Comparison of ENCODE assay signal across 11 mouse cellular contexts in genomic region chr5:31326850-31327249, GRCm38 (mm10). TPM values are rescaled to one million over a fixed set of nuclear protein-coding genes. Genes with fewer than 3 reads are reported as not detected.
DNase-seq lines count a peak whose midpoint lies in the region; ATAC-seq and TF ChIP-seq lines count a peak whose summit lies in the region.
"Had no signal": no experiment of that assay in that cellular context is flagged by ENCODE, and none has a peak within 500 bp of the region (broad histone marks: within the 10 kb centered on the region; RNA-seq: fewer than 3 reads in every experiment).

No protein-coding gene starts in this region.

- no peaks in the 10 kb centered on the region for H3K9me3 ChIP-seq in kidney, embryonic 16.5 days (ENCODE audit: low read length)
- H3K9me3 ChIP-seq in E14TG2a.4 (ENCODE audit: low read length) = no peaks in the 10 kb centered on the region
- no peaks in the 10 kb centered on the region for H3K9me3 ChIP-seq in midbrain, postnatal 0 days (ENCODE audit: low read length)
- H3K9me3 ChIP-seq: limb, embryonic 15.5 days; neural tube, embryonic 13.5 days had no signal

- no peak overlapping the region for H3K9ac ChIP-seq in kidney, embryonic 16.5 days (replicated peaks; ENCODE audit: low read length)
- no peak overlapping the region for H3K9ac ChIP-seq in midbrain, postnatal 0 days (replicated peaks; ENCODE audit: low read length, poor library complexity, severe bottlenecking)
- H3K9ac ChIP-seq: limb, embryonic 15.5 days; neural tube, embryonic 13.5 days had no signal

- 27% methylated on average over 5 of the region's 5 CpGs for WGBS in kidney, adult 2 months
- 12% methylated on average over 5 of the region's 5 CpGs for WGBS in kidney, embryonic 16.5 days
- WGBS in midbrain, postnatal 0 days = 17% methylated on average over 5 of the region's 5 CpGs

- peak; percentile 18 for DNase-seq in kidney, adult 2 months
- DNase-seq in naive thymus-derived CD4-positive, alpha-beta T cell, adult 2 months (ENCODE audit: low read depth) = peak; percentile 35
- no peak for DNase-seq in adipocyte (ENCODE audit: low spot score)
- DNase-seq in midbrain, postnatal 0 days (ENCODE audit: low spot score) = no peak

- no peak overlapping the region for H3K27ac ChIP-seq in kidney, adult 2 months (ENCODE audit: insufficient read depth, low read depth, low read length)
- no peak overlapping the region for H3K27ac ChIP-seq in kidney, embryonic 16.5 days (ENCODE audit: low read length)
- H3K27ac ChIP-seq in midbrain, postnatal 0 days (ENCODE audit: low read depth, low read length) = no peak overlapping the region
- H3K27ac ChIP-seq: limb, embryonic 15.5 days; neural tube, embryonic 13.5 days had no signal

- no peaks in the 10 kb centered on the region for H3K27me3 ChIP-seq in kidney, adult 2 months (replicated peaks; ENCODE audit: control insufficient read depth, insufficient read depth, low read length)
- H3K27me3 ChIP-seq in kidney, embryonic 16.5 days (ENCODE audit: insufficient read depth, low read length) = no peaks in the 10 kb centered on the region
- peaks cover 2% of the 10 kb centered on the region; the same call in 1 of the 2 replicates for H3K27me3 ChIP-seq in E14TG2a.4 (ENCODE audit: insufficient read depth, low read length)
- no peaks in the 10 kb centered on the region for H3K27me3 ChIP-seq in midbrain, postnatal 0 days (ENCODE audit: insufficient read depth, low read length)
- H3K27me3 ChIP-seq: limb, embryonic 15.5 days; neural tube, embryonic 13.5 days had no signal

- TF ChIP-seq CTCF in kidney, adult 2 months (conservative IDR thresholded peaks at IDR 0.05; ENCODE audit: insufficient read depth, insufficient read length, low read depth, low read length) = 0 out of 2 replicates have a peak, but pooled peaks have one; percentile 17
- peak; percentile 45 for TF ChIP-seq CTCF in E14TG2a.4 (conservative IDR thresholded peaks at IDR 0.05; ENCODE audit: low read length)
- no peak for TF ChIP-seq CTCF in midbrain, postnatal 0 days (IDR thresholded peaks at IDR 0.05)

- no peak for TF ChIP-seq POLR2A in kidney, adult 2 months (IDR thresholded peaks at IDR 0.05; ENCODE audit: low read depth, low read length)

- no peak overlapping the region for H3K4me3 ChIP-seq in kidney, adult 2 months (ENCODE audit: insufficient read depth, low read depth, low read length)
- no peak overlapping the region for H3K4me3 ChIP-seq in kidney, embryonic 16.5 days (ENCODE audit: low read length)
- no peak overlapping the region for H3K4me3 ChIP-seq in E14TG2a.4 (replicated peaks; ENCODE audit: low read length)
- H3K4me3 ChIP-seq in midbrain, postnatal 0 days (ENCODE audit: low read depth, low read length) = no peak overlapping the region
- H3K4me3 ChIP-seq: erythroblast, embryonic 14.5 days; limb, embryonic 15.5 days; neural tube, embryonic 13.5 days had no signal

- no peaks in the 10 kb centered on the region for H3K4me1 ChIP-seq in kidney, adult 2 months (ENCODE audit: control insufficient read depth, insufficient read depth, low read length)
- no peaks in the 10 kb centered on the region for H3K4me1 ChIP-seq in kidney, embryonic 16.5 days (ENCODE audit: insufficient read depth, low read length)
- no peaks in the 10 kb centered on the region for H3K4me1 ChIP-seq in E14TG2a.4 (replicated peaks; ENCODE audit: low read depth, low read length)
- no peaks in the 10 kb centered on the region for H3K4me1 ChIP-seq in midbrain, postnatal 0 days (ENCODE audit: insufficient read depth, low read length)
- H3K4me1 ChIP-seq: limb, embryonic 15.5 days; neural tube, embryonic 13.5 days had no signal

- no peak overlapping the region for H3K4me2 ChIP-seq in kidney, embryonic 16.5 days (replicated peaks; ENCODE audit: low read depth, low read length)
- no peak overlapping the region for H3K4me2 ChIP-seq in midbrain, postnatal 0 days (ENCODE audit: low read depth, low read length, poor library complexity, severe bottlenecking)
- H3K4me2 ChIP-seq: limb, embryonic 15.5 days; neural tube, embryonic 13.5 days had no signal

- H3K36me3 ChIP-seq in kidney, adult 2 months (ENCODE audit: control insufficient read depth, insufficient read depth, low read length) = no peaks in the 10 kb centered on the region
- no peaks in the 10 kb centered on the region for H3K36me3 ChIP-seq in kidney, embryonic 16.5 days (ENCODE audit: insufficient read depth, low read length)
- no peaks in the 10 kb centered on the region for H3K36me3 ChIP-seq in E14TG2a.4 (ENCODE audit: insufficient read depth, low read length)
- H3K36me3 ChIP-seq in midbrain, postnatal 0 days (ENCODE audit: insufficient read depth, low read length) = no peaks in the 10 kb centered on the region
- H3K36me3 ChIP-seq: limb, embryonic 15.5 days; neural tube, embryonic 13.5 days had no signal

- ATAC-seq in kidney, embryonic 16.5 days (ENCODE audit: low FRiP score, low TSS enrichment) = no peak
- 0 out of 2 replicates have a peak, but pooled peaks have one; percentile 29 for ATAC-seq in common myeloid progenitor, adult 5-6 weeks (replicated peaks; ENCODE audit: low read depth, poor library complexity, severe bottlenecking)
- no peak for ATAC-seq in midbrain, postnatal 0 days (ENCODE audit: low FRiP score)

RNA-seq across cellular contexts. Expression of gene Gckr, which starts 29.6 kb away (rescaled TPM):
- polyA plus RNA-seq in kidney, adult 2 months (2012; rRNA removed) = 0.09 and 0.38 TPM in 2 replicates
- 0.24 and 0.45 TPM in 2 replicates for polyA plus RNA-seq in kidney, embryonic 16.5 days (2015; fragmentation: Nextera tagmentation; extraction: Ambion mirVana)
- not detected in 2 replicates for total RNA-seq in common myeloid progenitor, adult 5-6 weeks (2017)
- 0.42 and 1.2 TPM in 2 replicates for total RNA-seq in midbrain, postnatal 0 days (2014; rRNA removed)
- polyA plus RNA-seq in midbrain, postnatal 0 days (2015; fragmentation: Nextera tagmentation; extraction: Ambion mirVana) = 0.85 and 1.0 TPM in 2 replicates
- total RNA-seq: heart, postnatal 25 days had no signal
- polyA plus RNA-seq: erythroblast, embryonic 14.5 days; limb, embryonic 15.5 days had no signal

RNA-seq across cellular contexts. Expression of gene Fndc4, which starts 31.0 kb away (rescaled TPM):
- polyA plus RNA-seq in kidney, adult 2 months (2012; rRNA removed) = 8.8 and 14.0 TPM in 2 replicates
- polyA plus RNA-seq in kidney, embryonic 16.5 days (2015; fragmentation: Nextera tagmentation; extraction: Ambion mirVana) = 42.5 and 46.1 TPM in 2 replicates
- total RNA-seq in common myeloid progenitor, adult 5-6 weeks (2017) = 1.5 TPM in 1 of 2 replicates, not detected in the other
- 155 and 188 TPM in 2 replicates for total RNA-seq in midbrain, postnatal 0 days (2014; rRNA removed)
- 103 and 118 TPM in 2 replicates for polyA plus RNA-seq in midbrain, postnatal 0 days (2015; fragmentation: Nextera tagmentation; extraction: Ambion mirVana)
- polyA plus RNA-seq: erythroblast, embryonic 14.5 days had no signal

RNA-seq across cellular contexts. Expression of gene Ift172, which starts 35.9 kb away (rescaled TPM):
- polyA plus RNA-seq in kidney, adult 2 months (2012; rRNA removed) = 33.2 and 34.2 TPM in 2 replicates
- 39.7 and 40.6 TPM in 2 replicates for polyA plus RNA-seq in kidney, embryonic 16.5 days (2015; fragmentation: Nextera tagmentation; extraction: Ambion mirVana)
- 32.7 and 48.5 TPM in 2 replicates for total RNA-seq in common myeloid progenitor, adult 5-6 weeks (2017)
- total RNA-seq in midbrain, postnatal 0 days (2014; rRNA removed) = 28.2 and 45.8 TPM in 2 replicates
- polyA plus RNA-seq in midbrain, postnatal 0 days (2015; fragmentation: Nextera tagmentation; extraction: Ambion mirVana) = 16.5 and 17.7 TPM in 2 replicates

Comparison
In these comparisons a context has a peak if more than half of its experiments do, and no peak if none do; other contexts are left out.
1. DNase-seq: peak in kidney, adult 2 months (single experiment) and naive thymus-derived CD4-positive, alpha-beta T cell, adult 2 months (single experiment); none in adipocyte (single experiment) and midbrain, postnatal 0 days (single experiment).